Mouse (Mus musculus): ENCODE measurements around the gene Jhy.

Gene Jhy

GRCm38 (mm10) chr9:40858461-40859160 lies 105.3 kb downstream of the Jhy start:
- no peak for DNase-seq (ENCODE audit: low spot score in 2 of 2)

- no peak for DNase-seq (ENCODE audit: low spot score in 2 of 2)
Measured at GRCm38 (mm10) chr9:40851515-40851914, 112.4 kb downstream of the Jhy start.

All from natural killer cell, adult 2 months (primary cell).